Mouse (Mus musculus): ENCODE measurements at regions not wholly inside any gene's neighbourhood (a gene's known extent, or its start where the extent isn't known, plus 50 kb on each side); places are given as distances from the start of the nearest gene placed in this dataset.

DNA sequence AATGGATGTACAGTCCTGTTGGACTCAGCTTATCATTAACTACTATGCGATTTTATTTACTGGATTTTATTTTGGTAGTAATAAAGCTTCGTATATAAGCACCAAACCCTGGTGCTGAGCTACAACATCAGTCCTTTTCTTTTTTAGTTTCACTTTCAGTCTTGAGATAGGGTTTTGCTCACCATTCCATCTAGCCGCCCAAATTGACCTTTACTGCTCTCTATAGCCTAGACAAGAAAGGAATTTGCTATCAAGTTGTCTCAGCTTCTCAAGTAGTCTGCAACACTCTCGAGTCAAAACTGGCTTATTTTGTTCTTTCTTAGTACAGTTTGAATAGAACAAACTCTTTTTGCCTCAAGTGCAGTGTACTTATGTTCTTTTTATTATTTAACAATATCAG is 921.7 kb downstream of the Fscb start:
- TF ChIP-seq CTCF (conservative IDR thresholded peaks at IDR 0.05; ENCODE audit: low read length): no peak
- TF ChIP-seq NANOG (IDR thresholded peaks at IDR 0.05; ENCODE audit: borderline replicate concordance, low read length): no peak
